Mouse (Mus musculus) limb, embryonic 15.5 days (tissue): Measurements from ENCODE around the gene Trnau1ap. TPM values are rescaled to one million over a fixed set of nuclear protein-coding genes. Genes with fewer than 3 reads are reported as not detected.

Experiments
- polyA plus RNA-seq: library from polyadenylated mRNA; unstranded; fragments of >200 nt; fragmentation: Nextera tagmentation; extraction: Ambion mirVana; gene quantifications from 2 replicates; pipeline ENCODE4 v1.2.1, GENCODE M21; 2015

The Trnau1ap gene
- polyA plus RNA-seq, 1 experiment from 2014 or later = 61.4 TPM

Other genes with a start within 250 kb of the Trnau1ap start
- gene Oprd1, start 185.1 kb downstream of the Trnau1ap start, polyA plus RNA-seq = 0.17 and 0.18 TPM in 2 replicates
- gene Ythdf2, start 117.2 kb downstream of the Trnau1ap start, polyA plus RNA-seq = 95.6 and 96.7 TPM in 2 replicates
- gene Gmeb1, start 67.9 kb downstream of the Trnau1ap start, polyA plus RNA-seq = 34.1 and 35.6 TPM in 2 replicates
- 48.9 and 49.1 TPM in 2 replicates for gene Taf12, start 55.2 kb downstream of the Trnau1ap start, polyA plus RNA-seq
- gene Rab42, start 26.2 kb downstream of the Trnau1ap start, polyA plus RNA-seq = 1.8 and 2.7 TPM in 2 replicates
- 66.2 and 70.1 TPM in 2 replicates for gene Rcc1, start 24.1 kb upstream of the Trnau1ap start, polyA plus RNA-seq
- 20.1 and 20.9 TPM in 2 replicates for gene Phactr4, start 93.0 kb upstream of the Trnau1ap start, polyA plus RNA-seq
- gene Med18, start 134.4 kb upstream of the Trnau1ap start, polyA plus RNA-seq = 22.2 and 24.1 TPM in 2 replicates
- gene Sesn2, start 181.0 kb upstream of the Trnau1ap start, polyA plus RNA-seq = 11.8 and 12.8 TPM in 2 replicates
- 746 and 799 TPM in 2 replicates for gene Atpif1, start 204.1 kb upstream of the Trnau1ap start, polyA plus RNA-seq
- gene Dnajc8, start 206.0 kb upstream of the Trnau1ap start, polyA plus RNA-seq = 129 and 131 TPM in 2 replicates
- gene Ptafr, start 234.5 kb upstream of the Trnau1ap start, polyA plus RNA-seq = 1.1 and 1.4 TPM in 2 replicates